Mouse (Mus musculus) liver, postnatal 0 days (tissue): ENCODE measurements around the gene Mycbp.

Experiments
- CTCF ChIP-seq: sonication (generic); IDR thresholded peaks from 2 replicates; pipeline ENCODE4 v1.5.1; 2016; ENCODE audit warnings: antibody characterized with exemption, low read depth
- EP300 ChIP-seq: IDR thresholded peaks from 2 replicates; pipeline ENCODE4 v1.6.1; 2016; ENCODE audit warnings: antibody characterized with exemption, low read depth, mild to moderate bottlenecking

DNA sequence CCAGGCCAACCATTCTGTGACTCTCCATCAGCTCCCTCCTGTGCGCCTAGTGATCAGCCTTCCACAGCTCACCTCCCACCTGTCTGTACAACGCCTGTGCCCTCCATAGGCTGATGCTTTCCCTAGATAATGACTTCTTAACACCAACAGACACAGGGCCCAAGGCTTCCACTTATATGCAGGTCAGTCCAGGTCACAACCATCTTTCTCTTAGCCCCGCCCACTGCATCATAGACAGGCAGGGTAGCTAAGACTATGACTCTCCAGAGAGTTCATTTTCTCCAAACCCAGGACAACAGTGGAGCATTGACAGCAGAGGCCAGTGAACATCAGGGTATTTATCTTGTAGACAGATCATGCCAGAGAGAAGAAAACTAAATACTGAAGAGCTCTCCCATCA lies 45.3 kb upstream of the Mycbp start, which contains the start of gene 4933427I04Rik:
- TF ChIP-seq CTCF: no peak
- TF ChIP-seq EP300: no peak
